Mouse (Mus musculus): ENCODE measurements around the gene Kcnk3.

Kcnk3 gene

DNA sequence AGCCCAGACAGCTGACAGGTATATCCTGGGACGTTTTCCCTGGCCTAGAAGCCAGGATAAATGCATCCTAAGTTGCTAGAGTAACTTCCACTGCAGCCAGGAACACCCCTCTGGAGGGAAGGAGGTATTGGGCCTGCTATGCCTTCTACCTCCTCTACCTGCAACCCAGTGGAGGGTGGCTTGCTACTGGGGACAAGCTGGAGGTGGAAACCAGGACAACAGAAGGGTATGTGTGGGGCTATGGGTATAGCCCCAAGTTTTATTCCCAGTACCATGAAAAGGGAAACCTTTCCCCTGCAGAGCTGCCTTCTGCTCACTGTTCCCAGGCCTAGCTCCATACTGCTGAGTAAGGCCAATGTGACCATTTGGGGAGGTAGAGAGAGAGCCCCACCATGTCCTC lies 36.3 kb downstream of the Kcnk3 start:
- in situ Hi-C loops (cut with MboI; ENCODE audit: low pct_unique_long_range_greater_than_20kb in 1 of 2, low sequenced_read_pairs in 2 of 2, unreplicated experiment in 1 of 2): no loop called here

DNA sequence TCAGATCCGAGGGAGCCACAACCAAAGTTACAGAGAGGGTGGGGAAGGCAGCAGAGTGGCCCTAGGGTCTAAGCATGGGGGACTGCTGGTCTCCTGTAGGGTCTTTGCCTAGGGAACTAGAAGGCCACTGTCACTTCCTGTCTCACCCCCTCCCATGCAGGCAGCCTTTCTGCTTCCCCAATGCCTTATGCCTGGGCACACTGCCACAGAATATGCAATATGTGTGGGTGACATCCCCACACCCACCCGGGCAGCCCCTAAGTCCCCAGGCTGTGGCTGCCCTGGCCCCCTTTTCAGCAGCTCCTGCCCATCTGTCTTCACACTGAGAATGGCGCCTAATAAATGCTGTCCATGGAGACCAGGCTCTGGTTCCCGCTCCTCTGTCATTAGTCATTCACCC lies 36.9 kb downstream of the Kcnk3 start:
- in situ Hi-C loops (cut with MboI; ENCODE audit: low pct_unique_long_range_greater_than_20kb in 1 of 2, low sequenced_read_pairs in 2 of 2, unreplicated experiment in 1 of 2): no loop called here

- in situ Hi-C loops (cut with MboI; ENCODE audit: low pct_unique_long_range_greater_than_20kb in 1 of 2, low sequenced_read_pairs in 2 of 2, unreplicated experiment in 1 of 2): no loop called here
These were observed 37.4 kb downstream of the Kcnk3 start for GRCm38 (mm10) chr5:30625379-30625778.

- in situ Hi-C loops (cut with MboI; ENCODE audit: low pct_unique_long_range_greater_than_20kb in 1 of 2, low sequenced_read_pairs in 2 of 2, unreplicated experiment in 1 of 2): no loop called here
These were observed 38.5 kb downstream of the Kcnk3 start for GRCm38 (mm10) chr5:30626331-30627105.

- in situ Hi-C loops (cut with MboI; ENCODE audit: low pct_unique_long_range_greater_than_20kb in 1 of 2, low sequenced_read_pairs in 2 of 2, unreplicated experiment in 1 of 2): no loop called here
These were observed 40.5 kb downstream of the Kcnk3 start for GRCm38 (mm10) chr5:30628511-30628910.

DNA sequence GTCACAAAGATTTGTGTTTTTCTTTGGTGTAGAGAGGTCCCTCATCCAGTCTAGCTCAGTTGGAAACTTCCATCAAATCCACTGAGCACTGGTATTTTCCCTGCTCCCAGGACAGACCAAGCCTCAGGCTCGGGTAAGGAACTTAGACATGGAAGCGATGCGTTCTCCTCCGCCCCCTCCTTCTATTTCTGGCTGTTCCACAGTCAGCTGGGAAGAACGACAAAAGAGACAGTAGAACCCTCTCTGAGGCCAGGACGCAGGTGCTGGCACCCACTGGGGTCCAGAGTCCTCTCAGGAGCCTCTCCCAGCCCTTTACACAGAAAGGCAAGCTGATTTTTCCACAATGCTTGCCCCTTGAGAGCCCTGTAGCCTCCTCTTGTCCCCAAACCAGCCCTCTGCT lies 42.4 kb downstream of the Kcnk3 start:
- in situ Hi-C loops (cut with MboI; ENCODE audit: low pct_unique_long_range_greater_than_20kb in 1 of 2, low sequenced_read_pairs in 2 of 2, unreplicated experiment in 1 of 2): no loop called here

GRCm38 (mm10) chr5:30632134-30632533 lies 44.2 kb downstream of the Kcnk3 start:
- in situ Hi-C loops (cut with MboI; ENCODE audit: low pct_unique_long_range_greater_than_20kb in 1 of 2, low sequenced_read_pairs in 2 of 2, unreplicated experiment in 1 of 2): no loop called here

GRCm38 (mm10) chr5:30636994-30637393 lies 49.0 kb downstream of the Kcnk3 start:
- in situ Hi-C loops (cut with MboI; ENCODE audit: low pct_unique_long_range_greater_than_20kb in 1 of 2, low sequenced_read_pairs in 2 of 2, unreplicated experiment in 1 of 2): loop anchor here (5.0 kb wide), 1 partner anchor 120 kb away; no protein-coding TSS in a partner anchor

DNA sequence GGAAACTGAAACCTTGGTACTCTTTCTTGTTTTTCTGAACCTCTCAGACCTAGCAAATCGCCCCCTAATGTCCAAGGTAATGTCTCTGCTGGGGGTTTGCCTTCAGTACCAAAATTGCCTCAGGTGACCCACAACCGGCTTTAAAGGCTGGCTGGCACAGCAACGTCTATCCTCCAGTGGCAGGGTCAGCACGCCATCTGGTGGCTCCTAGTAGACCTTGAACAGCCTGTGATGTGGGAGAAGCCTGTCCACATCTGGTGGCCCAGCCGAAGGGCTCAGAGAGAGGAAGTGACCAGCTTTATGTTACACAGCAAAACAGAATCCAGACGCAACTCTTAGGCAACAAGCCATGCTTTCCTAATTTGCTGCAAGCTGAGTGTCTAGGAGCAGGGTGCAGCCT lies 50.1 kb downstream of the Kcnk3 start:
- in situ Hi-C loops (cut with MboI; ENCODE audit: low pct_unique_long_range_greater_than_20kb in 1 of 2, low sequenced_read_pairs in 2 of 2, unreplicated experiment in 1 of 2): loop anchor here (5.0 kb wide), 1 partner anchor 121 kb away; no protein-coding TSS in a partner anchor

DNA sequence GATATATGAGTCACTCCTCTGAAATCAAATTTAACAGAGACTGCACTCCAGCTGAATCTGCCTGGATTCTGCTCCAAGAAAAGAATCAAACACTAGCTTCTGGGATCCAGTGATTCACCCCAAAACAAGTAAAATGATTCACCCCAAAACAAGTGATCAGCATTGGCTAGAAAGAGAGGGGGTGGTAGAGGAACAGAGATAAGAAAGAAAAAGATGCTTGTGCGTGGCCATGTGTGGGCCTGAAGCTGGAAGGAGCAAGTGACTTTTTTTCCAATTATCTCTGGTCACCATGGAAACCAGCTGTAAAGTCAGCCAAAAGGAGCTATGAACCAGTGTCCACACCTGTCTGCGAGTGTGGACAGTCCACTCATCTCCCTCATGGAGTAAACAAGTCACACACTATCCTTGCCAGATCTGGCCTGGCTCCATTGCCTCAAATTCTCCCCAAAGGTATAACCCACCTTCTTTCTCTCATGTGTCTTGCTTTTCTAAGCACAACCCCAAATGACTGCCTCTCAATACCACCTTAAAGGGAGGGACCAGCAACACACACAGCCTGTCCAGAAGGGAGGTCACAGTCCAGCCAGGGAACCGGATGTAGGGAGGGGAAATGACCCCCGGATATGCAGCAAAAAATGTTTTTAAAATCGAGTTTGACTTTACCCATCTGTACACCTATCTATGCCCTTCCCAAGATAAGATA lies 55.7 kb downstream of the Kcnk3 start:
- in situ Hi-C loops (cut with MboI; ENCODE audit: low pct_unique_long_range_greater_than_20kb in 1 of 2, low sequenced_read_pairs in 2 of 2, unreplicated experiment in 1 of 2): no loop called here

GRCm38 (mm10) chr5:30646036-30646435 lies 58.1 kb downstream of the Kcnk3 start:
- in situ Hi-C loops (cut with MboI; ENCODE audit: low pct_unique_long_range_greater_than_20kb in 1 of 2, low sequenced_read_pairs in 2 of 2, unreplicated experiment in 1 of 2): no loop called here

DNA sequence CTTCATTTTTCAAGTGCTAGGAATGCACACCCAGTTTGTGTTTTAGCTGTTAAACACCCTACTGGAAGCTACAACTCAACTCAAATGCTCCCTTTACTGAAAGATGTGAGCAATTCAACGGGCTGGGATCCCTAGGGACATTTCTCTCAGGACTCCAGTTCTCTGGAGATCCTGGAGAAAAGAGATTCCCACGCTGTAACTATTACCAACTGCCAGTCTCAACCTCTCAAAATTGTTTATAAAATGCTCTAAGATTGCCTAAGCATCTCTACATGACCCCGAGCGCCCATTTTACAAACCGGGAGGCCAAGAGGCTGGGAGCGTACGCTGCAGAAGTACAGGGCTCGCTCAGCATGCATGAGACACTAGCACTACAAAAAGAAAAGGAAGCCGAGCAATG lies 59.4 kb downstream of the Kcnk3 start:
- in situ Hi-C loops (cut with MboI; ENCODE audit: low pct_unique_long_range_greater_than_20kb in 1 of 2, low sequenced_read_pairs in 2 of 2, unreplicated experiment in 1 of 2): no loop called here

DNA sequence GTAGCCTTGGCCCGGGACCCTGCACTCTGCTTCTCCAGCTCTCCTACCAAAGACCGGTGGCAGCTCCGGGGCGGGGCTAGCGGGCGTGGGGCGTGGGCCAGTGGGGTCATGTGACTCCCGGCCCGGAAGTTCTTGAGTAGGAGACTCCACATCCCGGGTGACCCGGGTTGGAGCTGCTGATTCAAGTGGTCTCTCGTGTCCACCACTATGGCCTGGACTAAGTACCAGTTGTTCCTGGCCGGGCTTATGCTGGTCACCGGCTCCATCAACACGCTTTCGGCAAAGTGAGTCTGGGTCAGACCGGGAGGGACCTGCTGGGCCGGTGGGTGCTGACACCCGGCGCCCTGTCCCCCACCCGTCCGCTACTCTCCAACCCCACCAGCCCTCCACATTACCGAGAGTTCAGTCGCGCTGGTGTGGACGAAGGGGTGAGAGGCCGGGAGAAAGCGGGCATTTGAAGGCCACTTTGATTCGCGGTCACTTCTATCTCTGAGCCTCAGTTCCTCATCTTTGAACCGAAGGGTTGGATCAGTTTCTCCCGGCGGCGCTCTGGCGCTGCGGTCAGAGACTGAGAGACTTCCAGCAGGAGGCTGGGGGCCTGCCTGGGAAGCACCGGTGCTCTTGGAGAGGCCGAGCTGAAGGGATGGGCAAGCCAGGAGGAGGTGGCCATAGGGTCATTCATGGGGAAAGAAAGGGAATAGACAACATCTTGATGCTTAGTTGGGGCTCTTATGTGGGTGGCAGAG lies 60.0 kb downstream of the Kcnk3 start, which contains the start of gene Slc35f6:
Gene Slc35f6, plus strand, starts transcription at position 119 of the 746 bp plus-strand sequence.
- in situ Hi-C loops (cut with MboI; ENCODE audit: low pct_unique_long_range_greater_than_20kb in 1 of 2, low sequenced_read_pairs in 2 of 2, unreplicated experiment in 1 of 2): no loop called here

GRCm38 (mm10) chr5:30649558-30649957 lies 61.6 kb downstream of the Kcnk3 start:
- in situ Hi-C loops (cut with MboI; ENCODE audit: low pct_unique_long_range_greater_than_20kb in 1 of 2, low sequenced_read_pairs in 2 of 2, unreplicated experiment in 1 of 2): no loop called here

DNA sequence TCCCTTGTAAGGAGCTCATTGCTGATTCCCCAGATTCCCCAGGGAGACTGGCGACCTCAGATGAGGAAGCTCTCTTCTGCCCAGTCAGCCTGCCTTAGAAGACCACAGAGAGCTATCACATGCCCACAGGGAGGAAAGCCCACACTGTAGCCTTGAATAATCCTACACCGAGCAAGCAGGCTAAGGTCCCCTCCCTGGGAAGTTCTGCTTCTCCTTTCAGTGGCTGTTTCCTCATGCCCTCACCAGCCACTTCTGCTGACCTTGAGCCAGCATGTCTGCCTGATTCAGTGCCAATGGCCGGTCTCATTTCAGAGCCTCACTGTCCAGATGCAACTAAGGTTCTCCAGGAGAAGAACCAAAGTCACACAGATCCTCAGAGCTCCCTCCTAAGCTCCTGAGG lies 62.8 kb downstream of the Kcnk3 start:
- in situ Hi-C loops (cut with MboI; ENCODE audit: low pct_unique_long_range_greater_than_20kb in 1 of 2, low sequenced_read_pairs in 2 of 2, unreplicated experiment in 1 of 2): no loop called here

DNA sequence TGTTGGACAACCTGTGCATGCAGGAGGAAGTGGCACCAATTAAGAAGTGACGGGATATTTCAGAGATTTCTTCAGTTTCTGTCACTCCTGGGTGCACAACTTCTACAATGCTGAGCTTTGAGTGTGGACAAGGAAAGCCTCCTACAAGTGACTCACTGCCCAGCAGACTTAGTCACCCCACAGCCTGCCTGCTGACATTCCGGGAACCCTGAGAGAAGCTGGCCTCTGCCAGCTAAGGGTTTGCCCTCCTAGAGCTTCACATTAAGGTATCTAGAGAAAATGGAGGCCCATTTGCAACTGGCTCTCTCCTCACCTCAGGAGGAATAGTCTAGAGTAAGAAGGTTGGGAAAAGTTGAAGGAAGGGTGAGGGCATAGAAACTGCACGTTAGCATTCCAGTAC lies 63.6 kb downstream of the Kcnk3 start:
- in situ Hi-C loops (cut with MboI; ENCODE audit: low pct_unique_long_range_greater_than_20kb in 1 of 2, low sequenced_read_pairs in 2 of 2, unreplicated experiment in 1 of 2): no loop called here

GRCm38 (mm10) chr5:30653246-30653645 lies 65.3 kb downstream of the Kcnk3 start:
- in situ Hi-C loops (cut with MboI; ENCODE audit: low pct_unique_long_range_greater_than_20kb in 1 of 2, low sequenced_read_pairs in 2 of 2, unreplicated experiment in 1 of 2): no loop called here

GRCm38 (mm10) chr5:30655042-30655441 lies 67.1 kb downstream of the Kcnk3 start:
- in situ Hi-C loops (cut with MboI; ENCODE audit: low pct_unique_long_range_greater_than_20kb in 1 of 2, low sequenced_read_pairs in 2 of 2, unreplicated experiment in 1 of 2): no loop called here

DNA sequence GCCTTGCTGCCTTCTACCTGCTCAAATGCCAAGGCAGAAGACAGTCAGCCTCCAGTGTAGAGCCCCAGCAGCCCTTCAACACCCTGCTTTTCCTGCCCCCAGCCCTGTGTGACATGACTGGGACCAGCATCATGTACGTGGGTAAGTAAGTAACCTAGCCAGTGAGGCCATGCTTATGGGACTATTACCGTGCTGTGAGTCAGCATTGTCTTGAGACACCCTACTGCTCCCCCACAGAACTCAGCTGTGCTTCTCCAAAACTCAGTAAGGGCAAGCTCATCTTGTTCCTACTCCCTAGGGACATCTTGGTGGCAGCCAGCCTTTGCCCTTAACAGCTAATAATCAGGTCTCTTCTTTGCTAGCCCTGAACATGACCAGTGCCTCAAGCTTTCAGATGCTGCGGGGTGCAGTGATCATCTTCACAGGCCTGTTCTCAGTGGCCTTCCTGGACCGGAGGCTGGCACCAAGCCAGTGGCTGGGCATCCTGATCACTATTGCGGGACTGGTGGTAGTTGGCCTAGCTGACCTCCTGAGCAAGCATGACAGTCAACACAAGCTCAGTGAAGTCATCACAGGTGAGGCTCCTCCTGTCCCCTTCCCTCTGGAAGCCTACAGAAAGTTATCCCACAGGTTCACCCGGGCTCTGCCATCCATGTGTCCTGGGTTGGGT lies 67.7 kb downstream of the Kcnk3 start:
- in situ Hi-C loops (cut with MboI; ENCODE audit: low pct_unique_long_range_greater_than_20kb in 1 of 2, low sequenced_read_pairs in 2 of 2, unreplicated experiment in 1 of 2): no loop called here
